Mouse (Mus musculus) liver, postnatal 0 days (tissue): Measurements from ENCODE around the gene Nosip.

Experiments used
- CTCF ChIP-seq: sonication (generic); IDR thresholded peaks from 2 replicates; pipeline ENCODE4 v1.5.1; 2016; ENCODE audit warnings: antibody characterized with exemption, low read depth
- EP300 ChIP-seq: IDR thresholded peaks from 2 replicates; pipeline ENCODE4 v1.6.1; 2016; ENCODE audit warnings: antibody characterized with exemption, low read depth, mild to moderate bottlenecking

DNA sequence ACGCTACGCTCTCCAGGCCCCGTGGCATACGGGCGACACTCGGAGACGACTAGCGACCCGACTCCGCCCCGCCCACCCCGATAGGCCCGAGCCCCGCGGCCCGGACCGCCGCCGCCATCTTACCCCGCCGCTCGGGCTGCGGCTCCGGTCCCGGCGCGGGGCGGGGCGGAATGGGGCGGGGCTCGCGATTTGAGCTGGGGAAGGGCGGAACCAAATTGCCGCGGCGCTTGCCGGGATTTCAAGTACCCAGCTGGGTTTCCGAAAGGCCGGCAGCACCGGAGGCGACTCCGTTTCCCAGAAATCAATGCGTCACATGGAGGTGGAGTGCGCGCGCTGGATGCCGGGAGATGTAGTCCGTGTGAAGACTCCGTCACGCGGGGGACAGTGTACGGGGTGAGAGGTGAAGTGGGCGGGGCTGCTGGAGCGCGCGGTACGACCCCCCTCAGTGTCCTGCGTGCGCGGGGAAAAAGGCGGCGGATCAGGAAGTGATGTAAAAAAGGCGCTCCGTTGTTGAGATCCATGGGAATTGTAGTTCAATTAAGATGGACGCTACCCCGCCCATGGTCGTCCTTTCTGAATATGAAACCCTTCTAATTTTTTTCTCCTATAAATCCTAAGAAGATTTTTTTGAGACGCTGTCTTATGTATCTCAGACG, 46.1 kb upstream of the Nosip start, which contains the start of gene Scaf1:
- no peak for TF ChIP-seq CTCF
- peak; percentile 59; the same call in 1 of the 2 replicates for TF ChIP-seq EP300
